Mouse (Mus musculus) liver, postnatal 0 days (tissue): Measurements from ENCODE around the gene Tax1bp3.

ENCODE experiments used
- CTCF ChIP-seq: sonication (generic); IDR thresholded peaks from 2 replicates; pipeline ENCODE4 v1.5.1; 2016; ENCODE audit warnings: antibody characterized with exemption, low read depth
- EP300 ChIP-seq: IDR thresholded peaks from 2 replicates; pipeline ENCODE4 v1.6.1; 2016; ENCODE audit warnings: antibody characterized with exemption, low read depth, mild to moderate bottlenecking

DNA sequence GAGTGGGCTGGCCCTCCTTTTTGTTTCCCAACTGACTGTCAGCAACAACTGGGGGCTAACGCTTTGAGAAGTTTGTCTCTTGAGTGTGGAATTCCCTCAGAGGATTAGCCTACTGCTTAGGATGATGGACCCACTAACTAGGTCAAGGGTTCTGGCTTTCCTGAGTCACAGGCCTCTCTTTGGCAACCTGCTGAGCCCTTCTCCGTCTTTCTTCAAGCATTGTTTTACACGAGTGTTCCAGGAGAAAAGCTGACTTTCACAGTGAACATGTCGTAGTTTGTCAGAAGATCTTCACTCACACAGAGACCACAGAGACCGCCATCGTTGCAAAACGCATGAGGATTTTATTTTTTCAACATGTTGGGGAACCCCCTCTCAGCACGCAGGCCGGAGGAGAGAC, 28.7 kb upstream of the Tax1bp3 start:
- TF ChIP-seq CTCF (no peak), EP300 (no peak)
